Mouse (Mus musculus): ENCODE data around the gene Gm45717.

The Gm45717 gene

DNA sequence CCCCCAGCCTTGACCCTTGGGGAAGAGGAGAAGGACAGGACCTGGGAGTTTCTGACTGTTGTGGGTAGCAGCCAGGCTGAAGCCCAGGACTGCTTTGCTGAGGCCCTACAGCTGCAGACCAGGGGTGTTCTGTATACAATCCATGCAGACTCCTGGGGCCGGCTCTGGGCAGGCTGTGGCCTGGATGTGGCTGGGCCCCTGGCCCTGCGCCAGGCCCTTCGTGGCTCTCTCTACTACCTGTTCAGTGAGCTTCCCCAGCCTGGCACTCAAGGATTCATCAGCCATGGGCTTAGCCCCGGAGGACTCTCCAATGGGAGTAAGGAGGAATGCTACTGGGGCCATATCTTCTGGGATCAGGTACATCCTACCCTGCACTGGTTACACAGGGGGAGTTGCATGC, 12.4 kb downstream of the Gm45717 start:
- DNase-seq (ENCODE audit: low read depth): no peak

DNA sequence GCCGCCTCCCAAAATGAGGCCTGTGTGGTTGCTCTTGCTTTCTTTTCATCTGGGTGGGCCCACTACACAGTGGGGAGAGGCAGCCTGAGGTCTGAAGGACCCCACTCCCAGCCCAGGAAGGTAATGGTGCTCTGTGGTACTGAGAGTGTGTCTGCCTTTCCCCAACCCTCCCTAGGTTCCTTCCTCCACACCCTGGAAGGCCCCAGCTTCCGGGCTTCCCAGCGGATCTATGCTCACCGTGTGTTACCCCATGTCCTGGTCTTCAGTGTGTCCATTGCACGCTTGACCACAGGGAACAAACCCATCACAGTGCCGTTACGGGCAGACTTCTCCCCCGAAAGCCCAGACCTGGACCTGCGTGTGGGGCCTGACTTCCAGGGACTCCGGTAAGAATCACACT, 12.9 kb downstream of the Gm45717 start:
- DNase-seq (ENCODE audit: low read depth): no peak

DNA sequence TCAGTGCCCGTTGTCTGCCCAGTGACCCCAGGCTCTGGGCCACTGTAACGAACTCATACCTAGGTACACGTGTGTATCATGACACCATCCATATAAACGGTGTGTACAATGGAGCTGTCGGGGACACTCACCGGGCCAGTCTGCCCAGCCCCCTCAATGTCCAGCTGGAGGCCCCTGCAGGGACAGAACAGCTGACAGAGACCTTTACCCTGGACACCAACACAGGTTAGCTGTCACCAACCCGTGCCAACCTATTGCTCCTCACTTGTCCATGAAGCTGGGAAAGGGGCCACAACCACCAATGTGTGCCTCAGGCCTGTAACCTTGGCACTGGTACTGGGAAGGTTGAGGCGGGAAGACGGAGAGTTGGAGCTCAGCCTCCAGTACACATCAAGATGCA, 13.4 kb downstream of the Gm45717 start:
- no peak for DNase-seq (ENCODE audit: low read depth)

DNA sequence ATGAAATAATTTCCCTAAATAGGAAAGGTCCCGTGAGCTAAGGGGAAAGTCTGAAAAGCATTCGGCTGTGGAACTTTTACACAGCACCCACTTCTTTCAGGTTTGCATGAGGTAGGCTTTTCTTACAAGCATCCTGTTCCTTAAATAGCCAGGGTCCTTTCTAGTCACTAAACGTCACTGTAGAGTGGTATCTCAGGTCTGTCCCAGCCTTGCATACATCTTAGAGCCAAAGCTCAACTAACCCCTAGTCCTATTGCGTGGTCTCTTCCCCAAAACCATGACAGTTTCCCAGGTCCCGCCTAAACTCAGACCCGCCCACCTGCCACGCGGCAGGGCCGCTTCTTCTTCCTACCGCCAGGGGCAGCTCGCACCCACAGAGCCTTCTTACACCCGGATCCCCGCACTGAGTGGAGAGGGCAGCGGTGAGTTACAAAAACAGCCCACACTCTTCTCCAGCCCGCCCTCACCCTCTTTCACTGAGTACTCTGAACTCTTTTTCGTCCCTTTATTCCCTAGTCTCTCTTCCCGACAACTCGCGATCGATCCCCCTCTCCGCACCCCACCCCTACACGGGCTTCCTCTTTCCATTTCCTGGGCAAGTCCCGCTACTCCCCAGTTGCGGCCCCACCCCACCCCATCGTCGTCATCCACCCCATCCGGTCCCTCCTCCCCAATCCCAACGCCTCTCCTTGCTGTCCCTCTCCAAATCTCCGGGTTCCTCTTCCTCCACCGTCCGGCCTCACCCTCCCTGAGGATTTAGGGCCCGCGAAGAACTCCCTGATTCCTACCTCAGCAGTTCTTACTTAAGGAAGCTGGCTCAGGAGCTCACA, 14.3 kb downstream of the Gm45717 start, which contains the start of gene Pgghg:
Pgghg (plus strand) TSS at position 170 of the 830 bp plus-strand sequence.
- DNase-seq (ENCODE audit: low read depth): peak; percentile 71

DNA sequence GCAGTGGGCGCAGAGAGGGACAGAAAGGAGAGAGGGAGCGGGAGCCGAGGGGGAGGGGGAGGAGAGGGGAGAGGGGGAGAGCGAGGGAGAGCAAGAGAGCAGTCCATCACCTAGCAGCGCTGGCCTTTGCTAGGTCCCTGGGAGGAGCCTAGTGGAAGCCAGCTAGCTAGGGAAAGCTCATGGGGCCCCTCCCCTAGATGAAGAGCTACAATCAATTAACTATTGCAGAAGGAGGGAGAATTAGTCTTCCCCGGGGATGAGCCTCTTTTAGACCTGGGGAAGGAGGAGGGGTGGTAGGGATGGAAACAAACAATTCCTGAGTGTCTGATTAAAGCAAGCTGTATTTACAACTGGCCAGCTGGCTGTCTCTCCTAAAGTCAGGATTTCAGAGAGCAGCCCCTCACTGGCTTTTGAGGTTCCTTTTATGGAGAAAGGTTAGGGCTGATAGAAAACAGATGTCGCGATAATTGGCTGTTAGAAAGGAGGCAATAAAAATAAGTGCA, 16.0 kb downstream of the Gm45717 start:
- no peak for DNase-seq (ENCODE audit: low read depth)

DNA sequence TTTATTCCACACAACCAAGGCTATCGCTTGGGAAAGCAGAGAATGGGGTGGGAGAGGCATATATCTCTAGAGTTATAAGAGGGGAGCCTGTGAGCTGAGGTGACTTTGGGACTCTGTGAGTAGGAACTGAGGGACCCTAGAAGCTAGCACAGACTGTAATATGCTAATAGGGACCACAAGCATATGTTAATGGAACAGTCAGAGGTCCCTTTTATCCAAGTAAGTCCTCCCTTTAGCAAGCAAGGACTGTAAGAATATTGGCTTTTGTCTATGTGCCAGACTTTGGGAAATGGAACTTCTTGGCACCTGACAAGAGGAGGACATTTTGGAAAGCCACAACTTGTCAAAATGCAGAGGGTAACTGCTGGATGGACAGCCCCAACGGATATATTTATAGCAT, 16.8 kb downstream of the Gm45717 start:
- no peak for DNase-seq (ENCODE audit: low read depth)

DNA sequence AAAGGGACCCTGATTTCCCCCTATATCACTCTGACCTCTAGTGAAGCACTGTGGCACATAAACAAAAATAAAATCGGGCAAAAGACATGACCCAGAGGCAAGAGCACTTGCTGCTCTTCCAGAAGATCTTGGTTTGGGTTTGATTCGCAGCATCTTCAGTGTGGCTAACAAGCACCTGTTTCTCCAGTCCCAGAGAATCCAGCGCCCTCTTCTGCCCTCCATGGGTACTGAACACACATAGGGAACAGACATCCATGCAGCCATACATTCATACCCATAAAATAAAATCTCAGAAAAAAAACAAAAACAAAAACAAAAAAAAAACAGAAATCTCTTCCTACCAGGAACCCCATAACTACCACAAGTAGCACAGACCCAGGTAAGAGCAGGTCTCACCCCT, 17.3 kb downstream of the Gm45717 start:
- DNase-seq (ENCODE audit: low read depth): peak; percentile 25

DNA sequence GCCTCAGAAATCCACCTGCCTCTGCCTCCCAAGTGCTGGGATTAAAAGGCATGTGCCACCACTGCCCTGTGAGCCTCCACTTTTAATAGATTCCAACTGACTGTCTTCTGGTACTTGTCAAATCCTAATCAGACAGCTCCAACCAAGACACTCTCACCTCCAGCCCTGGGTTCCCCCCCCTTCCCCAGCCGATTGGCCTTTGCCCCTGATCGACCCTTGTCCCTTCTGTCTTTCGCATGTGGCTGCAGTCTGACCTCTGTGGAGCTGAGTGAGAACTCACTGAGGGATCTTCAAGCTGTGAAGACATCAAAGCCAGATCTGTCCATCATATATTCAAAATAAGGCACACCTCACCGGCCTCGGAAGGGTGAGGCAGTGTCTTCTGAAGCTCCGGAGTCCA, 28.6 kb downstream of the Gm45717 start:
- no peak for DNase-seq (ENCODE audit: low read depth)

DNA sequence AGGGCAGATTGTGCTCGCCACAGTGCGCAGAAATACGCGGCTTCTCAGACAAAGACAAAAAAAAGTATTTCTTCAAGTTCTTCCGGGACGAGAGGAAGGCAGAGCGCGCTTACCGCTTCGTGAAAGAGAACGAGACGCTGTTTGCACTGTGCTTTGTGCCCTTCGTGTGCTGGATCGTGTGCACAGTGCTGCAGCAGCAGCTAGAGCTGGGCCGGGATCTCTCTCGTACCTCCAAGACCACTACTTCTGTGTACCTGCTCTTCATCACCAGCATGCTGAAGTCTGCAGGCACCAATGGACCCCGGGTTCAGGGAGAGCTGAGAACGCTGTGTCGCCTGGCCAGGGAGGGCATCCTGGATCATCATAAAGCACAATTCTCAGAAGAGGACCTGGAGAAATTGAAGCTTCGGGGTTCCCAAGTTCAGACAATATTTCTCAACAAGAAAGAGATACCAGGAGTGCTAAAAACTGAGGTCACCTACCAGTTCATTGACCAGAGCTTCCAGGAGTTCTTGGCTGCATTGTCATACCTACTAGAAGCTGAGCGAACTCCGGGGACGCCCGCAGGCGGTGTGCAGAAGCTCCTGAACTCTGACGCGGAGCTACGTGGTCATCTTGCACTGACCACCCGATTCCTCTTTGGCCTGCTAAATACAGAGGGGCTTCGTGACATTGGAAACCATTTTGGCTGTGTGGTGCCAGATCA, 32.5 kb downstream of the Gm45717 start:
- no peak for DNase-seq (ENCODE audit: low read depth)

DNA sequence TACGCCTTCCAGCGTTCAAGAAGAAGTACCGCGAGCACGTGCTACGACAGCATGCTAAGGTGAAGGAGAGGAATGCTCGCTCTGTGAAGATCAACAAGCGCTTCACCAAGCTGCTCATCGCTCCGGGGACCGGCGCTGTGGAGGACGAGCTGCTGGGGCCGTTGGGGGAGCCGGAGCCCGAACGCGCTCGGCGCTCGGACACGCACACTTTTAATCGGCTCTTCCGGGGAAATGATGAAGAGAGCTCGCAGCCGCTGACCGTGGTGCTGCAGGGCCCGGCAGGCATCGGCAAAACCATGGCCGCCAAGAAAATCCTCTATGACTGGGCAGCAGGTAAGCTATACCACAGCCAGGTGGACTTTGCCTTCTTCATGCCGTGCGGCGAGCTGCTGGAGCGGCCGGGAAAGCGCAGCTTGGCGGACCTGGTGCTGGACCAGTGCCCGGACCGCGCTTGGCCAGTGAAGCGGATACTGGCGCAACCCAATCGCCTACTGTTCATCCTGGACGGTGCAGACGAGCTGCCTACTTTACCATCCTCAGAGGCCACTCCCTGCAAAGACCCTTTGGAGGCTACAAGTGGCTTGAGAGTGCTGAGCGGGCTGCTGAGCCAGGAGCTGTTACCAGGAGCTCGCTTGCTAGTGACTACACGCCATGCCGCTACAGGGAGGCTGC, 33.2 kb downstream of the Gm45717 start:
- DNase-seq (ENCODE audit: low read depth): no peak

DNA sequence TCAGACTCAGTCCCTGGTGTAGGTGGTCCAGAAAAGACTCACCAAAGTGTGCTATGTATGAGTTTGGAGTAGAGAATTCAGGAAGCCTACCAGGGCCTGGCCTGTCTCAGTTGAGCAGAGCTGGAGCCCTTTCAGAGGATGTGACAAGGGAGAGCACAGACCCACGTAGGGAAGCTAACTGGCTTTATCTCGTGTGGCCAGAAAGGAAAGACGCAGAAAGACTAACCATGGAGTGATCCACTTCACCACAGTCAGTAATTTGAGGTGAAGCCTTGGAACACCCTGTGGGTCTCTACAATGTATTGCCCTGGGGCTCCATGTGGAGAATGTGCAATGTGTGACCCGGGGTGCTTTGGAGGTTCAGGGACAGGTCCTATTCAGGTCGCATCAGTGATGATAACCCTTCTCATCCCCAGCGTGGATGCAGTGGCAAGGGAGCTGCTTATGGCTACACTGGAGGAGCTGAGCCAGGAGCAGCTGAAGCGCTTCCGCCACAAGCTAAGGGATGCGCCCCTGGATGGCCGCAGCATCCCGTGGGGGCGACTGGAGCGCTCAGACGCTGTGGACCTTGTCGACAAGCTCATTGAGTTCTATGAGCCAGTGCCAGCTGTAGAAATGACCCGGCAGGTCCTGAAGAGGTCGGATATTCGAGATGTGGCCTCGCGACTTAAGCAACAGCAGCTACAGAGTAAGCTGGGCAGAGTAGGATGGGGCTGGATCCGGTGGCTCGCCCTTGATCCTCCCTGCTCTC, 34.3 kb downstream of the Gm45717 start:
- DNase-seq (ENCODE audit: low read depth): no peak

DNA sequence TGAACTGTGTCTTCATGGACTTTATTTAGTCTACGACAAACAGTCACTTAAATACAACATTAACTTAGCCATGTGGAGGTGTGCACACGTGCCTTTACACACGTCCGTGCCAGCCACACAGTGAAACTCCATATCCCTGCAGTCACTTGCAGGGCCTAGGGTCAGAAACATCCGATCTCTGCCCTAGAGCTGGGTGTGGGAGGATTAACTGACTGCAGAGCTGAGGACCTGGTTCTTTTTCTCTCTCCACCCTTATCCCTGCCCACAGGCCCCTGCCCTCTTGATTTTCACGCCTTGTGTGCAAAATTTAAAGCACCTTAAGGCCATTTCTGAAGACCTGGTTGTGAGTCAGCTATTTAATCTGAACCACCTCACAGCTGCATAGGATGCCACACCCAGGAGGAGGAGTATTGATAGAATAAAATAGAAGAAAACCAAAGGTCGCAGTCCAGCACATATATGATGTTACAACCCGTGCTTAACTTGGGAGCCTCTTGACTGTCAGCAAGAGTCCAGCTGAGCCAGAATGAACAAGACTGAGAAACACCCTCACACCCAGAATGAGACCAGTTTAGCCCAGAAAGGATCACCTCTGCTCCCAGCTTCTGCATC, 35.2 kb downstream of the Gm45717 start, which contains the start of gene Nlrp6:
Nlrp6 (plus strand) TSS at position 485 of the 612 bp plus-strand sequence.
- no peak for DNase-seq (ENCODE audit: low read depth)

DNA sequence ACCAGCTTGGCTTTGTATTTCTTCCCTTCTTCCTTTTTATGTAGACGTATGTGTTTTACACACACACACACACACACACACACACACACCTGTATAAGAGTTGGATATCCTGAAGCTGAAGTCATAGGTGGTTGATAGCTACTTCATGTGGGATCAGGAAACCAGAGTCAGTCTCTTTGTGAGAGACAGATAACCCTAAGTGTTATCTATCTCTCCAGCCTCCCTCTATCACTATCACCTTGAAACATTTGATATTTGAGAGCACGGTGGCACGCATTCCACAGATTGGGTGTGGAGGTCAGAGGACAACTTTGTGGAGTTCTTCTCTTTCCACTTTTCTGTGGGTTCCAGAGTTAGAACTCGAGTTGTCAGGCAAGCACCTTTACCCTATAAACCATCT, 35.8 kb downstream of the Gm45717 start:
- no peak for DNase-seq (ENCODE audit: low read depth)

DNA sequence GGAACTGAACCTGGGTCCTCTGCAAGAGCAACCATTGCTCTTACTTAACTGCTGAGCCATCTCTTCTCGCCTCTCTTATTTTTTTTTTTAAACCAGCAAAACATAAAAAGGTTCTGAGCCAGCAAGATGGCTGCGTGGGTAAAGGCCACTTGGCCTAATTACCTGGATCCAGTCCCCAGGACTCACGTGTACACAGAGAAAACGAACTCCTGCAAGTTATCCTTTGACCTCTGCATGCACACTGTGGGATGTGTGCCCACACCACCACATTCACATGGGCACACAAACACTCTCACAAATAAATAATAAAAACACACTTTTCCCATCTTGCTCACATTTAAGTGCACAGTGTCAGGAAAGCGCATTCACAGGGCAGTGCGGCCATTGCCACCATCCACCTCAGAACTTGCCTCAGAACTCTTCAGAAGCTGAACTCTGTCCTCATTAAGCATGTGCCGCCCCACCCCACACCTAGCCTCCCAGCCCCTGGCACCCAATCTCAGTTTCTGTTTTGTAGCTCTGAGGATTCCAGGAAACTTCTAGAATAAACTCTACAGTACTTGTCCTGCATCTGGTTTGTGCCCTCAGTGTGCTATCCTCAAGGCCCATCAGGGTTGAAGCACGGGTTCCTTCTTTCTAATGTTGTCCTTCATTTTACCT, 41.6 kb downstream of the Gm45717 start:
- no peak for DNase-seq (ENCODE audit: low read depth)

DNA sequence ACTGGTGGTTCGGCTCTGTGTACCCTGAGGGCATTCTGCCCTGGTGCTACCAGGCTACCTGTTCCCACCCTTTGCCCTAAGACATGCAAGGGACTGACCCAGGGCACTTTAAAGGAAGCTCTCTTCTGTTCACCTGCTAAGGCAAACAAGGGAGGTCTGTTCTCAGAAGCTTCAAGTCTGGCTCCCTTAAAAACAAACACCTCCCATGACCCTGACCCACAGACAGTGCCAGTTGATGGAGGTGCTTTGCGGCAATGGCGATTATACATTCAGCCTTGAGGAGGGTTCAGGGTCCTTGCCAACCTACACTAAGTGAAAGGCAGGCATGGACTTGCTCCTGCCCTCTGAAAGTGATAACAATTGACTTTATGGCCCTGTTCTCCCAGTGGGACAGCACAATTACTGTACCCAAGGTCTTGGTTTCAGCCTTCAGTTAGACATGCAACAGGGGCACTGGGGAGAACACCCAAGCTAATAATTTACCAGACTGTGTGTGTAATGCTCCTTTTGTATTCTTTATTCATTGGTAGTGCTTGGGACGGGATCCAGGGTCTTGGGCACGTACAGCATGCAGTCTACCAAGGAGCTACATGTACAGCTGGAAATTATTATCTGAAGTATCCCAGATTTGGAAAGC, 42.8 kb downstream of the Gm45717 start:
- DNase-seq (ENCODE audit: low read depth): no peak

DNA sequence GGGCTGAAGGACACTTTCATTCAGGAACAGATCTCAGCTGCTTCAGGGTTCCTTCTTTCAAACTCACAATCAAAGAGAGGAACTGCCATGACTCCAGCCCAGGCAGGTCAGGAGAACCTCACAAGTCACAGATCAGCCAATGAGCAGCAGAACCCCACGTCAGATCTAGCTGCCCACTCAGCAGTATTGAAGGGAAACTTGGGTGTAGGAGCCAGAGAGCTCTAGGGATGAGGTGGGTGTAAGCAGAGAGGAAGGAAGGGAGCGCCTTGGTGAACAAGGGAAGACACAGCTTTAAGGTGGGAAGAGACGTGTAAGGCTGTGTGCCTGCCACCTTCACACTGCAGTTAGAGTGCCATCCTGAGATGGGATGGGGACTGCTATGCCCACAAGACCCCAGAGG, 43.4 kb downstream of the Gm45717 start:
- DNase-seq (ENCODE audit: low read depth): no peak

DNA sequence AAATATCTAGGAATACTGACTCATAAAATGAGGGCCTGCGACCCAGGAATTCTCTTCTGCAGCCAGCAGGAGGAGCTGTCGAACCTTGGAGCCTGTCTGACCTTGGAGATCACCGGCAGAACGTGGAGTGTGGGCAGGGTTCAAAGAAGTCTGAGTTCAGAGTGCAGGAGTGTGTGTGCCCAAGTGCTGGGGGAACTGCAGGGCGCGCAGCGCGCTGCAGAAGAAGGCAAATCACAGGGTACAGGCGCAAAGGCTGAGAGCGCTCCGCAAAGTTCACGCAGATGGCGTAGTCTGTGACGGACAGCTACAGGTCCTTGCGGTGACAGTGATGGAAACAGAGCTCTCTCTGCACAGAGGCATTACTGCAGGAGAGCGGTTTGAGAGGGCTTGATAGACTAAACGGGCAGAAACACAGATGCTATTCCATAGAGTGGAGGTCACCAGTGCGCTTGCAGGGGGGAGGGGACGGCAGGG, 47.1 kb downstream of the Gm45717 start:
- DNase-seq (ENCODE audit: low read depth): peak; percentile 61

DNA sequence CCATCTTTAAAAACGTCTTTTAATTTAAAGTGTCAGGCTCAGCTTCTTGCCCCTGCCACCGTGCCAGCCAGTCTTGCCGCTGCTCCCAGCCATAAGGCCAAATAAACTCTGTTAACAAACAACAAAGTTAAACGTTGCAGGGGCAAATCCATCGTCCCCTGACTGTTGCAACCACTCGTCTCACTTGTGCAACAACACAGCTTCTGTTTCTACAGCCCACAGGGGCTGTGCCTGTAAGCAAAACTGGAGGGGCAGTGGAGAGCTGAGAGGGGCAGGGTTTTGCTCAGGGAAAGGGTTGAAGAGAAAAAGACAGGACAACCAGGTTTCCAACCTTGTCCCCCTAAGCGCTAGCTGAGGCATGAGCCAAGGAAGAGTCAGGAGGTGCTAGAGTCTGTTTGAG, 47.6 kb downstream of the Gm45717 start:
- DNase-seq (ENCODE audit: low read depth): no peak

DNA sequence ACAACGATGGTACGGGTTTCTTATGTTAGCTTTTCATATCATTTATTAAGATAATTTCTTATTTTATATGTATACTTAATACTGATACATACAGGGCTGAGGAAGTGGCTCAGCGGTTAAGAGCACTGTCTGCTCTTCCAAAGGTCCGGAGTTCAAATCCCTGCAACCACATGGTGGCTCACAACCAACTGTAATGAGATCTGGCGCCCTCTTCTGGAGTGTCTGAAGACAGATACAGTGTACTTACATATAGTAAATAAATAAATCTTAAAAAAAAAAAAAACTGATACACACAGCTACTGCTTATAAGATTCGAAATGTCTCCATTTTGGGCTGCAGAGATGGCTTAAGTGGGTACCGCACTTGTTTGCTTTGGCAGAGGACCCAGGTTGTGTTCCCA, 48.0 kb downstream of the Gm45717 start:
- no peak for DNase-seq (ENCODE audit: low read depth)

DNA sequence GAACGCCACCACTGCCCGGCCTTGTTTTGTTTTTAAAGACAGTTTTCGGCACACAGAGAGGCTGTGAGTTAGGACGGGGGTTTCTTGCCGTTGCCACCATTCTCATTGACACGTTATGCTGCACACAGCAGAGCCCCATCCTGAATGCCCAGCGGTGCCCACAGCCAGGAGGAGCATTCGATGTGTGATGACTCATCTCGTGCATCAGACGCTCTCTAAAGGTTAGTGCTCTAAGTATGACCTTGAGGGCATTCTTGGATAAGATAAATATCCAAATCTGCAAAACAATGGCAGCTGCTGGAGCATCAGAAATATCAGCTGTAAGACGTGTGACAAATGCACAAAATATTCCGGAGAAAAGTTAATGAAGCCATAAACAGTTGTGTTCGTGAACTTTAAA, 48.6 kb downstream of the Gm45717 start:
- no peak for DNase-seq (ENCODE audit: low read depth)

Data from c-Kit-positive CD71-positive TER-119-negative erythroid progenitor cells, embryonic 14.5 days (primary cell).